Mouse (Mus musculus) stomach, embryonic 14.5 days (tissue): ENCODE data around the gene Pxn. TPM values are rescaled to one million over a fixed set of nuclear protein-coding genes. Genes with fewer than 3 reads are reported as not detected.

Source experiments
- ATAC-seq: fragments of 200-750 bp; cut with Nextera tagmentation; 2 replicates; pipeline ENCODE4 v1.8.0; 2017; ENCODE audit warnings: low read depth, moderate TSS enrichment; ENCODE audit not compliant: insufficient number of reproducible peaks, insufficient read depth, low FRiP score
- H3K27ac ChIP-seq: fragments of 300-500 bp; sonication (generic); 2 replicates; pipeline ENCODE4 v1.5.1; 2014; ENCODE audit warnings: mild to moderate bottlenecking, low read length, moderate library complexity, mixed read lengths
- H3K27me3 ChIP-seq: fragments of 300-500 bp; sonication (generic); 2 replicates; pipeline ENCODE4 v1.6.1; 2014; ENCODE audit warnings: low read length, control low read depth, mixed read lengths; ENCODE audit not compliant: control insufficient read depth, insufficient read depth
- H3K36me3 ChIP-seq: fragments of 300-500 bp; sonication (generic); 2 replicates; pipeline ENCODE4 v1.6.1; 2014; ENCODE audit warnings: mild to moderate bottlenecking, control low read depth, low read length, moderate library complexity, mixed read lengths; ENCODE audit not compliant: control insufficient read depth, insufficient read depth
- H3K4me1 ChIP-seq: fragments of 300-500 bp; sonication (generic); 2 replicates; pipeline ENCODE4 v1.6.1; 2014; ENCODE audit warnings: low read length, control low read depth, mixed read lengths; ENCODE audit not compliant: control insufficient read depth, insufficient read depth
- H3K4me2 ChIP-seq: fragments of 300-500 bp; sonication (generic); replicated peaks from 2 replicates; pipeline ENCODE4 v1.6.1; 2014; ENCODE audit warnings: low read depth, low read length, control low read depth
- H3K4me3 ChIP-seq: fragments of 300-500 bp; sonication (generic); 2 replicates; pipeline ENCODE4 v1.5.1; 2014; ENCODE audit warnings: low read depth, low read length, control low read depth
- H3K9ac ChIP-seq: fragments of 300-500 bp; sonication (generic); replicated peaks from 2 replicates; pipeline ENCODE4 v1.6.1; 2014; ENCODE audit warnings: low read depth, mild to moderate bottlenecking, control low read depth, low read length, moderate library complexity, mixed read lengths
- H3K9me3 ChIP-seq: fragments of 300-500 bp; sonication (generic); 2 replicates; pipeline ENCODE4 v1.6.1; 2016; ENCODE audit warnings: low read depth, low read length, control low read depth; ENCODE audit not compliant: control insufficient read depth
- WGBS: fragments of 180-500 bp; shearing (Covaris S2); extraction: QIAGEN DNeasy Blood & Tissue Kit; methylation state at CpG from one replicate; pipeline ENCODE4 v1.1.7; 2014; 5-methylcytosine and 5-hydroxymethylcytosine counted together
- polyA plus RNA-seq: library from polyadenylated mRNA; unstranded; fragments of >200 nt; fragmentation: Nextera tagmentation; extraction: Ambion mirVana; gene quantifications from 2 replicates; pipeline ENCODE4 v1.2.1, GENCODE M21; 2014

Gene Pxn
- polyA plus RNA-seq = 15.9 and 17.7 TPM in 2 replicates

- Histone ChIP-seq H3K9ac (peak within 1 kb of the TSS; percentile 86), H3K27me3 (no peaks in the 10 kb centered on the region), H3K9me3 (0 out of 2 replicates have a peak, but pooled peaks cover 3% of the 10 kb centered on the region), H3K27ac (peak within 1 kb of the TSS; percentile 49; the same call in 1 of the 2 replicates), H3K36me3 (no peaks in the 10 kb centered on the region), H3K4me3 (peak within 1 kb of the TSS; percentile 90), H3K4me2 (peak within 1 kb of the TSS; percentile 87), H3K4me1 (peaks cover 26% of the 10 kb centered on the region)
- ATAC-seq = peak; percentile 87
- WGBS = under 1% methylated on average over 51 of the region's 74 CpGs
Measured at GRCm38 (mm10) chr5:115506454-115507201, at the start of gene Pxn. Gene Pxn (plus strand): TSS chr5:115506676.

GRCm38 (mm10) chr5:115458918-115459317 is 47.6 kb upstream of the Pxn start:
- H3K9ac ChIP-seq = no peak overlapping the region
- ATAC-seq = no peak
- 57% methylated on average over 13 of the region's 13 CpGs for WGBS

GRCm38 (mm10) chr5:115464408-115465115 is 41.9 kb upstream of the Pxn start:
- no peaks in the 10 kb centered on the region for H3K4me1 ChIP-seq
- no peak for ATAC-seq
- no peak overlapping the region for H3K27ac ChIP-seq
- H3K4me2 ChIP-seq = no peak overlapping the region
- no peak overlapping the region for H3K9ac ChIP-seq
- no peaks in the 10 kb centered on the region for H3K27me3 ChIP-seq
- H3K9me3 ChIP-seq = no peaks in the 10 kb centered on the region
- no peak overlapping the region for H3K4me3 ChIP-seq
- H3K36me3 ChIP-seq = no peaks in the 10 kb centered on the region
- 74% methylated on average over 18 of the region's 18 CpGs for WGBS

More at GRCm38 (mm10) chr5:115458918-115459317, 47.6 kb upstream of the Pxn start:
- H3K27ac ChIP-seq = no peak overlapping the region
- H3K27me3 ChIP-seq = no peaks in the 10 kb centered on the region
- no peaks in the 10 kb centered on the region for H3K36me3 ChIP-seq
- no peak overlapping the region for H3K4me3 ChIP-seq
- H3K9me3 ChIP-seq = no peaks in the 10 kb centered on the region
- H3K4me1 ChIP-seq = no peaks in the 10 kb centered on the region
- H3K4me2 ChIP-seq = no peak overlapping the region

- Histone ChIP-seq H3K4me2 (no peak within 1 kb of the TSS; the same call in 1 of the 2 replicates), H3K4me1 (no peaks in the 10 kb centered on the region), H3K9ac (no peak within 1 kb of the TSS), H3K4me3 (no peak within 1 kb of the TSS), H3K36me3 (no peaks in the 10 kb centered on the region), H3K27ac (peak within 1 kb of the TSS; percentile 15; the same call in 1 of the 2 replicates), H3K9me3 (no peaks in the 10 kb centered on the region), H3K27me3 (no peaks in the 10 kb centered on the region)
- no peak; the same call in 1 of the 2 replicates for ATAC-seq
- WGBS = 36% methylated on average over 9 of the region's 9 CpGs
Measured at GRCm38 (mm10) chr5:115465642-115466420, 40.6 kb upstream of the Pxn start, which contains the start of gene Pla2g1b. Gene Pla2g1b (plus strand): TSS chr5:115466262.

- no peaks in the 10 kb centered on the region for H3K27me3 ChIP-seq
- no peak for ATAC-seq
- no peak overlapping the region for H3K4me2 ChIP-seq
- no peaks in the 10 kb centered on the region for H3K36me3 ChIP-seq
- H3K4me3 ChIP-seq = no peak overlapping the region
- no peak overlapping the region for H3K9ac ChIP-seq
- H3K27ac ChIP-seq = no peak overlapping the region
- no peaks in the 10 kb centered on the region for H3K9me3 ChIP-seq
- WGBS = 47% methylated on average over 6 of the region's 6 CpGs
- H3K4me1 ChIP-seq = no peaks in the 10 kb centered on the region
Measured at GRCm38 (mm10) chr5:115469791-115470190, 36.7 kb upstream of the Pxn start.

GRCm38 (mm10) chr5:115470766-115471531 is 35.5 kb upstream of the Pxn start:
- Histone ChIP-seq H3K27me3 (no peaks in the 10 kb centered on the region), H3K4me3 (no peak overlapping the region), H3K4me1 (no peaks in the 10 kb centered on the region), H3K9me3 (no peaks in the 10 kb centered on the region), H3K27ac (no peak overlapping the region), H3K4me2 (no peak overlapping the region), H3K36me3 (no peaks in the 10 kb centered on the region), H3K9ac (no peak overlapping the region)
- ATAC-seq = no peak
- 37% methylated on average over 20 of the region's 20 CpGs for WGBS

GRCm38 (mm10) chr5:115473191-115473590 is 33.3 kb upstream of the Pxn start:
- no peak for ATAC-seq

More at GRCm38 (mm10) chr5:115473191-115473590, 33.3 kb upstream of the Pxn start:
- Histone ChIP-seq H3K27me3 (no peaks in the 10 kb centered on the region), H3K4me1 (no peaks in the 10 kb centered on the region), H3K27ac (no peak overlapping the region), H3K9me3 (no peaks in the 10 kb centered on the region), H3K4me2 (no peak overlapping the region), H3K9ac (no peak overlapping the region), H3K36me3 (no peaks in the 10 kb centered on the region), H3K4me3 (no peak overlapping the region)
- WGBS = 67% methylated on average over 10 of the region's 10 CpGs
